Mouse (Mus musculus): ENCODE data around the gene Sspo.

The Sspo gene

GRCm38 (mm10) chr6:48447929-48448328 is at the start of gene Sspo:
Gene Sspo, plus strand, starts transcription at chr6:48448229.
- DNase-seq (ENCODE audit: low spot score in 2 of 2): no peak

GRCm38 (mm10) chr6:48399906-48400305 is 48.1 kb upstream of the Sspo start:
- DNase-seq (ENCODE audit: low spot score in 2 of 2): no peak

- DNase-seq (ENCODE audit: low spot score in 2 of 2): no peak
These were observed 44.0 kb upstream of the Sspo start for GRCm38 (mm10) chr6:48404071-48404470.

GRCm38 (mm10) chr6:48409726-48410343 is 38.2 kb upstream of the Sspo start:
- DNase-seq (ENCODE audit: low spot score in 2 of 2): peak in 1 of 2 experiments; percentile 13

GRCm38 (mm10) chr6:48410551-48410950 is 37.5 kb upstream of the Sspo start:
- peak in 1 of 2 experiments; percentile 12 for DNase-seq (ENCODE audit: low spot score in 2 of 2)

- DNase-seq (ENCODE audit: low spot score in 2 of 2): peak; percentile 14 to 39
These were observed 36.6 kb upstream of the Sspo start for GRCm38 (mm10) chr6:48411193-48412092.

- DNase-seq (ENCODE audit: low spot score in 2 of 2): peak; percentile 14 to 46
These were observed 35.9 kb upstream of the Sspo start for GRCm38 (mm10) chr6:48412147-48412546.

- DNase-seq (ENCODE audit: low spot score in 2 of 2): peak; percentile 15 to 16
These were observed 35.4 kb upstream of the Sspo start for GRCm38 (mm10) chr6:48412662-48413061.

GRCm38 (mm10) chr6:48413081-48413480 is 34.9 kb upstream of the Sspo start:
- DNase-seq (ENCODE audit: low spot score in 2 of 2): no peak

GRCm38 (mm10) chr6:48414886-48415285 is 33.1 kb upstream of the Sspo start:
- DNase-seq (ENCODE audit: low spot score in 2 of 2): no peak

- DNase-seq (ENCODE audit: low spot score in 2 of 2): no peak
These were observed 32.4 kb upstream of the Sspo start for GRCm38 (mm10) chr6:48415636-48416035.

GRCm38 (mm10) chr6:48416486-48416885 is 31.5 kb upstream of the Sspo start:
- no peak for DNase-seq (ENCODE audit: low spot score in 2 of 2)

GRCm38 (mm10) chr6:48420647-48421046 is 27.4 kb upstream of the Sspo start:
- no peak for DNase-seq (ENCODE audit: low spot score in 2 of 2)

GRCm38 (mm10) chr6:48423336-48423735 is 24.7 kb upstream of the Sspo start:
- DNase-seq (ENCODE audit: low spot score in 2 of 2): no peak

GRCm38 (mm10) chr6:48424074-48424473 is 24.0 kb upstream of the Sspo start:
- no peak for DNase-seq (ENCODE audit: low spot score in 2 of 2)

GRCm38 (mm10) chr6:48426956-48427355 is 21.1 kb upstream of the Sspo start:
- no peak for DNase-seq (ENCODE audit: low spot score in 2 of 2)

GRCm38 (mm10) chr6:48428769-48429557 is 19.1 kb upstream of the Sspo start:
- no peak for DNase-seq (ENCODE audit: low spot score in 2 of 2)

GRCm38 (mm10) chr6:48430748-48431147 is 17.3 kb upstream of the Sspo start:
- DNase-seq (ENCODE audit: low spot score in 2 of 2): no peak

GRCm38 (mm10) chr6:48432893-48433816 is 14.9 kb upstream of the Sspo start:
- no peak for DNase-seq (ENCODE audit: low spot score in 2 of 2)

GRCm38 (mm10) chr6:48434651-48435050 is 13.4 kb upstream of the Sspo start:
- DNase-seq (ENCODE audit: low spot score in 2 of 2): no peak

GRCm38 (mm10) chr6:48435111-48435510 is 12.9 kb upstream of the Sspo start:
- no peak for DNase-seq (ENCODE audit: low spot score in 2 of 2)

Data from urinary bladder, postnatal 4 days (tissue).